Comparison of ENCODE assay signal across 10 mouse cellular contexts in genomic region chr12:89450667-89451298, GRCm38 (mm10).
DNase-seq lines count a peak whose midpoint lies in the region; ATAC-seq lines count a peak whose summit lies in the region.
"Had no signal": no experiment of that assay in that cellular context is flagged by ENCODE, and none has a peak within 500 bp of the region (broad histone marks: within the 10 kb centered on the region; RNA-seq: fewer than 3 reads in every experiment).

No protein-coding gene starts in this region.

- H3K27me3 ChIP-seq in midbrain, embryonic 16.5 days (ENCODE audit: control insufficient read depth, insufficient read depth, low read depth, low read length) = no peaks in the 10 kb centered on the region
- H3K27me3 ChIP-seq: embryonic facial prominence, embryonic 12.5 days; lung, embryonic 15.5 days had no signal

- no peak overlapping the region for H3K9ac ChIP-seq in midbrain, embryonic 16.5 days (ENCODE audit: low read depth, low read length)
- H3K9ac ChIP-seq: embryonic facial prominence, embryonic 12.5 days; lung, embryonic 15.5 days had no signal

- no peaks in the 10 kb centered on the region for H3K36me3 ChIP-seq in midbrain, embryonic 16.5 days (ENCODE audit: control insufficient read depth, insufficient read depth, low read length)
- H3K36me3 ChIP-seq: embryonic facial prominence, embryonic 12.5 days; lung, embryonic 15.5 days had no signal

- no peak overlapping the region for H3K27ac ChIP-seq in midbrain, embryonic 16.5 days (ENCODE audit: low read length)
- H3K27ac ChIP-seq: embryonic facial prominence, embryonic 12.5 days; lung, embryonic 15.5 days had no signal

- no peaks in the 10 kb centered on the region for H3K9me3 ChIP-seq in midbrain, embryonic 16.5 days (replicated peaks; ENCODE audit: control insufficient read depth, low read length, poor library complexity, severe bottlenecking)
- H3K9me3 ChIP-seq: embryonic facial prominence, embryonic 12.5 days; lung, embryonic 15.5 days had no signal

- intact Hi-C loops in heart, postnatal 14 days (cut with DNase I) = loop anchor here (5.0 to 10.0 kb wide), 2 partner anchors 126 to 458 kb away; no protein-coding TSS in a partner anchor

- no peak overlapping the region; the same call in 1 of the 2 replicates for H3K4me2 ChIP-seq in midbrain, embryonic 16.5 days (ENCODE audit: low read length)
- H3K4me2 ChIP-seq: embryonic facial prominence, embryonic 12.5 days; lung, embryonic 15.5 days had no signal

- peak; percentile 82; the same call in 1 of the 2 replicates for ATAC-seq in midbrain, embryonic 16.5 days

- WGBS in midbrain, embryonic 16.5 days = 0% methylated on average over 2 of the region's 2 CpGs

- H3K4me3 ChIP-seq in midbrain, embryonic 16.5 days (ENCODE audit: low read depth, low read length) = no peak overlapping the region
- H3K4me3 ChIP-seq: embryonic facial prominence, embryonic 12.5 days; lung, embryonic 15.5 days had no signal

- peak; percentile 14 to 38 for DNase-seq in heart, postnatal 14 days
- DNase-seq in heart, adult 11 months = no peak
- DNase-seq in ES-CJ7 (ENCODE audit: low read depth, low spot score) = peak; percentile 49
- DNase-seq in cerebellum, postnatal 25 days = peak; percentile 12 to 49
- peak; percentile 33 for DNase-seq in heart, postnatal 4 days
- peak; percentile 58 to 71 for DNase-seq in layer of hippocampus, postnatal 10 days (ENCODE audit: low spot score in 2 of 2)
- no peak for DNase-seq in spleen, adult 12 weeks (ENCODE audit: low spot score)

- H3K4me1 ChIP-seq in midbrain, embryonic 16.5 days (ENCODE audit: control insufficient read depth, insufficient read depth, low read length) = no peaks in the 10 kb centered on the region
- H3K4me1 ChIP-seq: embryonic facial prominence, embryonic 12.5 days; lung, embryonic 15.5 days had no signal

Comparison
In these comparisons a context has a peak if more than half of its experiments do, and no peak if none do; other contexts are left out.
1. DNase-seq: peak in heart, postnatal 14 days (2 of 2), ES-CJ7 (single experiment), cerebellum, postnatal 25 days (2 of 2), heart, postnatal 4 days (single experiment) and layer of hippocampus, postnatal 10 days (2 of 2); none in heart, adult 11 months (single experiment) and spleen, adult 12 weeks (single experiment).